Mouse (Mus musculus): Measurements from ENCODE around the gene Phlpp2.

- TF ChIP-seq CTCF (IDR thresholded peaks at IDR 0.05) (no peak), EP300 (IDR thresholded peaks at IDR 0.05) (no peak)
These were observed 89.1 kb downstream of the Phlpp2 start for GRCm38 (mm10) chr8:109957167-109958028.
